Mouse (Mus musculus) lung, embryonic 14.5 days (tissue): ENCODE data around the gene Card19. TPM values are rescaled to one million over a fixed set of nuclear protein-coding genes. Genes with fewer than 3 reads are reported as not detected.

ENCODE experiments used
- ATAC-seq: fragments of 200-750 bp; cut with Nextera tagmentation; 2 replicates; pipeline ENCODE4 v1.8.0; 2017; ENCODE audit warnings: mild to moderate bottlenecking, moderate TSS enrichment, moderate library complexity; ENCODE audit not compliant: insufficient read depth
- DNase-seq: peaks from one replicate; pipeline ENCODE4 v3.0.0-alpha.2; 2015
- H3K27ac ChIP-seq: fragments of 300-500 bp; sonication (generic); 2 replicates; pipeline ENCODE4 v1.5.1; 2014; ENCODE audit warnings: low read depth, mild to moderate bottlenecking, moderate library complexity
- H3K27me3 ChIP-seq: fragments of 300-500 bp; sonication (generic); 2 replicates; pipeline ENCODE4 v1.6.1; 2014; ENCODE audit warnings: low read length, control low read depth; ENCODE audit not compliant: insufficient read depth
- H3K36me3 ChIP-seq: fragments of 300-500 bp; sonication (generic); 2 replicates; pipeline ENCODE4 v1.6.1; 2014; ENCODE audit warnings: control low read depth; ENCODE audit not compliant: insufficient read depth
- H3K4me1 ChIP-seq: fragments of 300-500 bp; sonication (generic); 2 replicates; pipeline ENCODE4 v1.6.1; 2014; ENCODE audit warnings: antibody characterized with exemption, control low read depth; ENCODE audit not compliant: insufficient read depth
- H3K4me2 ChIP-seq: fragments of 300-500 bp; sonication (generic); 2 replicates; pipeline ENCODE4 v1.6.1; 2014; ENCODE audit warnings: mild to moderate bottlenecking
- H3K4me3 ChIP-seq: fragments of 300-500 bp; sonication (generic); 2 replicates; pipeline ENCODE4 v1.5.1; 2014; ENCODE audit warnings: low read depth, low read length
- H3K9ac ChIP-seq: fragments of 300-500 bp; sonication (generic); 2 replicates; pipeline ENCODE4 v1.6.1; 2014
- H3K9me3 ChIP-seq: fragments of 300-500 bp; sonication (generic); 2 replicates; pipeline ENCODE4 v1.6.1; 2016; ENCODE audit warnings: low read depth, low read length, control low read depth
- CTCF ChIP-seq: IDR thresholded peaks from 2 replicates; pipeline ENCODE4 v1.5.1; 2016; ENCODE audit warnings: antibody characterized with exemption, low read depth
- WGBS: fragments of 180-500 bp; shearing (Covaris S2); extraction: QIAGEN DNeasy Blood & Tissue Kit; methylation state at CpG from one replicate; pipeline ENCODE4 v1.1.7; 2014; 5-methylcytosine and 5-hydroxymethylcytosine counted together
- polyA plus RNA-seq: library from polyadenylated mRNA; unstranded; fragments of >200 nt; fragmentation: Nextera tagmentation; extraction: Ambion mirVana; gene quantifications from 2 replicates; pipeline ENCODE4 v1.2.1, GENCODE M21; 2014

Card19 gene
- polyA plus RNA-seq, result 46.8 and 47.9 TPM in 2 replicates

GRCm38 (mm10) chr13:49215504-49216219 lies at the start of gene Card19:
Gene Card19, minus strand, starts transcription at chr13:49216037.
- no peaks in the 10 kb centered on the region for H3K36me3 ChIP-seq
- peak within 1 kb of the TSS; percentile 80 for H3K27ac ChIP-seq
- no peak for TF ChIP-seq CTCF
- no peaks in the 10 kb centered on the region for H3K9me3 ChIP-seq
- peak within 1 kb of the TSS; percentile 84 for H3K4me2 ChIP-seq
- no peaks in the 10 kb centered on the region for H3K27me3 ChIP-seq
- H3K4me3 ChIP-seq, result peak within 1 kb of the TSS; percentile 84
- H3K9ac ChIP-seq, result peak within 1 kb of the TSS; percentile 80
- peak; percentile 93 for ATAC-seq
- peak; percentile 98 for DNase-seq
- H3K4me1 ChIP-seq, result peaks cover 15% of the 10 kb centered on the region; the same call in 1 of the 2 replicates
- under 1% methylated on average over 78 of the region's 78 CpGs for WGBS

- 72% methylated on average over 15 of the region's 15 CpGs for WGBS
- no peaks in the 10 kb centered on the region for H3K4me1 ChIP-seq
- no peaks in the 10 kb centered on the region for H3K36me3 ChIP-seq
Measured at GRCm38 (mm10) chr13:49260036-49260722, 44.3 kb upstream of the Card19 start.

GRCm38 (mm10) chr13:49257819-49258313 lies 42.0 kb upstream of the Card19 start:
- H3K9ac ChIP-seq, result no peak overlapping the region
- H3K27ac ChIP-seq, result no peak overlapping the region
- H3K4me3 ChIP-seq, result no peak overlapping the region
- DNase-seq, result no peak
- H3K27me3 ChIP-seq, result no peaks in the 10 kb centered on the region
- H3K4me1 ChIP-seq, result no peaks in the 10 kb centered on the region
- no peak for TF ChIP-seq CTCF
- no peaks in the 10 kb centered on the region for H3K9me3 ChIP-seq
- no peak for ATAC-seq
- WGBS, result 66% methylated on average over 3 of the region's 3 CpGs
- H3K4me2 ChIP-seq, result no peak overlapping the region
- no peaks in the 10 kb centered on the region for H3K36me3 ChIP-seq

More at GRCm38 (mm10) chr13:49260036-49260722, 44.3 kb upstream of the Card19 start:
- ATAC-seq (no peak), DNase-seq (no peak)
- Histone ChIP-seq H3K27me3 (no peaks in the 10 kb centered on the region), H3K4me3 (no peak overlapping the region), H3K9ac (no peak overlapping the region), H3K4me2 (no peak overlapping the region), H3K27ac (no peak overlapping the region), H3K9me3 (no peaks in the 10 kb centered on the region)
- TF ChIP-seq CTCF, result no peak

DNA sequence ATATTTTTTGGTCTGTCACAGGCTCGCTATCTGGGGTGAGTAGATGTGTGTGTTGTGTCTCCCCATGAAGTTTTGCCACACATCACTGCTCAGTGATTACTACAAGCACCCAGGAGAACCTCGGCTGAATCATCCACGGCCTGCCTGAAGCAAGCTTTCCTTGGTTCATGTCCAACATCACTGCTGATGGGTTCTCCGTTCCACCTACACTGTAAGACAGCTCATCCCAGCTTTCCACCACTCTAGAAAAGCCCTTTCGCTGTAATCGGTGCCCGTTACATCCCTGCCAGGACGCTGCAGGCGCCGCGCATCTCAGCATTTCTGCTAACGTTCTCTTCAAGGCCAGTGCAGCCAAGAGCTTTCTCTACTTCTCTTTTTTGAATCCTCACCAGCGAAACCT lies 36.9 kb upstream of the Card19 start:
- no peak overlapping the region for H3K4me3 ChIP-seq
- no peaks in the 10 kb centered on the region for H3K36me3 ChIP-seq
- no peak overlapping the region for H3K4me2 ChIP-seq
- no peak for DNase-seq
- ATAC-seq, result no peak
- H3K27ac ChIP-seq, result no peak overlapping the region
- H3K9me3 ChIP-seq, result no peaks in the 10 kb centered on the region
- H3K27me3 ChIP-seq, result peaks cover 12% of the 10 kb centered on the region
- no peak overlapping the region for H3K9ac ChIP-seq
- TF ChIP-seq CTCF, result no peak
- no peaks in the 10 kb centered on the region; the same call in 1 of the 2 replicates for H3K4me1 ChIP-seq
- WGBS, result 85% methylated on average over 13 of the region's 13 CpGs

GRCm38 (mm10) chr13:49252113-49252512 lies 36.3 kb upstream of the Card19 start:
- Histone ChIP-seq H3K4me2 (no peak overlapping the region), H3K36me3 (no peaks in the 10 kb centered on the region), H3K9me3 (no peaks in the 10 kb centered on the region), H3K27me3 (peaks cover 18% of the 10 kb centered on the region), H3K27ac (no peak overlapping the region), H3K4me1 (no peaks in the 10 kb centered on the region; the same call in 1 of the 2 replicates), H3K9ac (no peak overlapping the region), H3K4me3 (no peak overlapping the region)
- no peak for DNase-seq
- no peak for ATAC-seq
- WGBS, result 48% methylated on average over 2 of the region's 2 CpGs
- TF ChIP-seq CTCF, result no peak

- TF ChIP-seq CTCF, result no peak
- ATAC-seq (no peak), DNase-seq (no peak)
- Histone ChIP-seq H3K4me1 (no peaks in the 10 kb centered on the region; the same call in 1 of the 2 replicates), H3K9ac (no peak overlapping the region), H3K9me3 (no peaks in the 10 kb centered on the region), H3K27ac (no peak overlapping the region), H3K4me3 (no peak overlapping the region), H3K27me3 (peaks cover 24% of the 10 kb centered on the region), H3K4me2 (no peak overlapping the region), H3K36me3 (no peaks in the 10 kb centered on the region)
- 33% methylated on average over 4 of the region's 4 CpGs for WGBS
Measured at GRCm38 (mm10) chr13:49250716-49251517, 35.1 kb upstream of the Card19 start.
